Mouse (Mus musculus) lung, embryonic 14.5 days (tissue): ENCODE measurements at regions not wholly inside any gene's neighbourhood (a gene's known extent, or its start where the extent isn't known, plus 50 kb on each side); places are given as distances from the start of the nearest gene placed in this dataset.
A peak's percentile ranks its signal among the peaks of the same experiment; 100 is the strongest.

ENCODE experiments used
- ATAC-seq: fragments of 200-750 bp; cut with Nextera tagmentation; 2 replicates; pipeline ENCODE4 v1.8.0; 2017; ENCODE audit warnings: mild to moderate bottlenecking, moderate TSS enrichment, moderate library complexity; ENCODE audit not compliant: insufficient read depth
- DNase-seq: peaks from one replicate; pipeline ENCODE4 v3.0.0-alpha.2; 2015
- H3K27ac ChIP-seq: fragments of 300-500 bp; sonication (generic); 2 replicates; pipeline ENCODE4 v1.5.1; 2014; ENCODE audit warnings: low read depth, mild to moderate bottlenecking, moderate library complexity
- H3K27me3 ChIP-seq: fragments of 300-500 bp; sonication (generic); 2 replicates; pipeline ENCODE4 v1.6.1; 2014; ENCODE audit warnings: low read length, control low read depth; ENCODE audit not compliant: insufficient read depth
- H3K36me3 ChIP-seq: fragments of 300-500 bp; sonication (generic); 2 replicates; pipeline ENCODE4 v1.6.1; 2014; ENCODE audit warnings: control low read depth; ENCODE audit not compliant: insufficient read depth
- H3K4me1 ChIP-seq: fragments of 300-500 bp; sonication (generic); 2 replicates; pipeline ENCODE4 v1.6.1; 2014; ENCODE audit warnings: antibody characterized with exemption, control low read depth; ENCODE audit not compliant: insufficient read depth
- H3K4me2 ChIP-seq: fragments of 300-500 bp; sonication (generic); 2 replicates; pipeline ENCODE4 v1.6.1; 2014; ENCODE audit warnings: mild to moderate bottlenecking
- H3K4me3 ChIP-seq: fragments of 300-500 bp; sonication (generic); 2 replicates; pipeline ENCODE4 v1.5.1; 2014; ENCODE audit warnings: low read depth, low read length
- H3K9ac ChIP-seq: fragments of 300-500 bp; sonication (generic); 2 replicates; pipeline ENCODE4 v1.6.1; 2014
- H3K9me3 ChIP-seq: fragments of 300-500 bp; sonication (generic); 2 replicates; pipeline ENCODE4 v1.6.1; 2016; ENCODE audit warnings: low read depth, low read length, control low read depth
- CTCF ChIP-seq: IDR thresholded peaks from 2 replicates; pipeline ENCODE4 v1.5.1; 2016; ENCODE audit warnings: antibody characterized with exemption, low read depth
- WGBS: fragments of 180-500 bp; shearing (Covaris S2); extraction: QIAGEN DNeasy Blood & Tissue Kit; methylation state at CpG from one replicate; pipeline ENCODE4 v1.1.7; 2014; 5-methylcytosine and 5-hydroxymethylcytosine counted together

GRCm38 (mm10) chr3:140059102-140059501, 853.6 kb downstream of the Stpg2 start:
- Histone ChIP-seq H3K36me3 (no peaks in the 10 kb centered on the region), H3K27ac (no peak overlapping the region), H3K4me2 (no peak overlapping the region), H3K27me3 (no peaks in the 10 kb centered on the region), H3K4me1 (no peaks in the 10 kb centered on the region), H3K4me3 (no peak overlapping the region), H3K9ac (no peak overlapping the region), H3K9me3 (no peaks in the 10 kb centered on the region)
- no peak for ATAC-seq
- no peak for DNase-seq
- no peak for TF ChIP-seq CTCF
- WGBS = 73% methylated on average over 3 of the region's 3 CpGs

GRCm38 (mm10) chr3:140059522-140060110, 854.1 kb downstream of the Stpg2 start:
- no peak for TF ChIP-seq CTCF
- Histone ChIP-seq H3K36me3 (no peaks in the 10 kb centered on the region), H3K27me3 (no peaks in the 10 kb centered on the region), H3K4me1 (no peaks in the 10 kb centered on the region), H3K9ac (no peak overlapping the region), H3K4me2 (no peak overlapping the region), H3K9me3 (no peaks in the 10 kb centered on the region), H3K4me3 (no peak overlapping the region), H3K27ac (no peak overlapping the region)
- WGBS = 76% methylated on average over 4 of the region's 4 CpGs
- DNase-seq (no peak), ATAC-seq (no peak)

GRCm38 (mm10) chr3:140061769-140062381, 856.4 kb downstream of the Stpg2 start:
- ATAC-seq = no peak
- WGBS = 91% methylated on average over 10 of the region's 10 CpGs

GRCm38 (mm10) chr3:140062880-140063279, 857.4 kb downstream of the Stpg2 start:
- 72% methylated on average over 5 of the region's 5 CpGs for WGBS
- ATAC-seq (no peak), DNase-seq (no peak)
- Histone ChIP-seq H3K27ac (no peak overlapping the region), H3K9ac (no peak overlapping the region), H3K4me3 (no peak overlapping the region), H3K4me2 (no peak overlapping the region), H3K9me3 (no peaks in the 10 kb centered on the region), H3K27me3 (no peaks in the 10 kb centered on the region), H3K36me3 (no peaks in the 10 kb centered on the region), H3K4me1 (no peaks in the 10 kb centered on the region)
- no peak for TF ChIP-seq CTCF

More at GRCm38 (mm10) chr3:140061769-140062381, 856.4 kb downstream of the Stpg2 start:
- no peaks in the 10 kb centered on the region for H3K27me3 ChIP-seq
- no peak for TF ChIP-seq CTCF
- H3K4me1 ChIP-seq = no peaks in the 10 kb centered on the region
- H3K4me2 ChIP-seq = no peak overlapping the region
- no peaks in the 10 kb centered on the region for H3K36me3 ChIP-seq
- no peaks in the 10 kb centered on the region for H3K9me3 ChIP-seq
- no peak overlapping the region for H3K4me3 ChIP-seq
- DNase-seq = no peak
- no peak overlapping the region for H3K9ac ChIP-seq
- H3K27ac ChIP-seq = no peak overlapping the region

- peak; percentile 14 for DNase-seq
- Histone ChIP-seq H3K4me1 (no peaks in the 10 kb centered on the region), H3K9ac (no peak overlapping the region), H3K9me3 (no peaks in the 10 kb centered on the region), H3K4me2 (no peak overlapping the region), H3K27ac (no peak overlapping the region), H3K4me3 (no peak overlapping the region), H3K36me3 (no peaks in the 10 kb centered on the region), H3K27me3 (no peaks in the 10 kb centered on the region)
- WGBS = 62% methylated on average over 3 of the region's 3 CpGs
- no peak for ATAC-seq
- TF ChIP-seq CTCF = no peak
Observed at GRCm38 (mm10) chr3:140084333-140084732, 878.8 kb downstream of the Stpg2 start.

GRCm38 (mm10) chr3:140085385-140085784, 879.9 kb downstream of the Stpg2 start:
- no peak overlapping the region for H3K4me2 ChIP-seq
- no peak for TF ChIP-seq CTCF
- no peaks in the 10 kb centered on the region for H3K4me1 ChIP-seq
- no peak overlapping the region for H3K27ac ChIP-seq
- no peaks in the 10 kb centered on the region for H3K36me3 ChIP-seq
- no peaks in the 10 kb centered on the region for H3K9me3 ChIP-seq
- ATAC-seq (no peak), DNase-seq (no peak)
- no peaks in the 10 kb centered on the region for H3K27me3 ChIP-seq
- H3K4me3 ChIP-seq = no peak overlapping the region
- WGBS = 76% methylated on average over 3 of the region's 3 CpGs
- no peak overlapping the region for H3K9ac ChIP-seq

GRCm38 (mm10) chr3:140088019-140088418, 882.5 kb downstream of the Stpg2 start:
- no peaks in the 10 kb centered on the region for H3K36me3 ChIP-seq
- H3K9me3 ChIP-seq = no peaks in the 10 kb centered on the region
- ATAC-seq (no peak), DNase-seq (no peak)
- TF ChIP-seq CTCF = no peak
- H3K4me2 ChIP-seq = no peak overlapping the region
- H3K4me1 ChIP-seq = no peaks in the 10 kb centered on the region
- no peak overlapping the region for H3K9ac ChIP-seq
- H3K27ac ChIP-seq = no peak overlapping the region
- H3K27me3 ChIP-seq = no peaks in the 10 kb centered on the region
- H3K4me3 ChIP-seq = no peak overlapping the region
- 54% methylated on average over 3 of the region's 3 CpGs for WGBS
